Mouse (Mus musculus): Measurements from ENCODE around the gene Suz12. TPM values are rescaled to one million over a fixed set of nuclear protein-coding genes. Genes with fewer than 3 reads are reported as not detected.
"Not testable (repeated sequence)": the region's sequence is repeated elsewhere in the genome, so short reads cannot be mapped to it uniquely, and the experiment has no call there.

The Suz12 gene
- 10 to 100 TPM; 33.9 to 38.1 TPM for total RNA-seq (2021)

- DNase-seq (ENCODE audit: extremely low spot score in 1 of 2, low spot score in 1 of 2): peak; percentile 81 to 87
Observed at GRCm38 (mm10) chr11:79992592-79993355, at the start of gene Suz12. Suz12 (plus strand) TSS chr11:79993106.

DNA sequence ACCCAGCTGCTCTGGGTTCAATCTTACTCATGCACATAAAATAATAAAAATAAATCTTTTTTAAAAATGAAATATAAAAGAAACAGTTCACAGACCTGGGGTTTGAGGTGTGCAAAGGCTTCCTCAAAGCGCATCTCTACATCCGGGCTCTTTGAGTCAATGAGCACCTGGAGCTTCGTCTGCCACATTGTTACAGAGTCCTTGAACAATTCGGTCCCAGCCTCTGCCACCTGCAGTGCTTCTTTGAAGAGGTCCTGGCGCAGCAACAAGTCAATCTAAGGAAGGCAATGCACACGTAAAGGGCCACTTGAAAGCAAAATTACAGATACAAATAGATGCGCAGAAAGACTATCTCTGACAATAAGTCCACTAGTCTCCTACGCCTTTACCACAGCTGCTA, 49.8 kb upstream of the Suz12 start:
- DNase-seq (ENCODE audit: extremely low spot score in 1 of 2, low spot score in 1 of 2): no peak

GRCm38 (mm10) chr11:79943601-79944000, 49.3 kb upstream of the Suz12 start:
- DNase-seq (ENCODE audit: extremely low spot score in 1 of 2, low spot score in 1 of 2): no peak

GRCm38 (mm10) chr11:79947265-79947664, 45.6 kb upstream of the Suz12 start:
- no peak for DNase-seq (ENCODE audit: extremely low spot score in 1 of 2, low spot score in 1 of 2)

DNA sequence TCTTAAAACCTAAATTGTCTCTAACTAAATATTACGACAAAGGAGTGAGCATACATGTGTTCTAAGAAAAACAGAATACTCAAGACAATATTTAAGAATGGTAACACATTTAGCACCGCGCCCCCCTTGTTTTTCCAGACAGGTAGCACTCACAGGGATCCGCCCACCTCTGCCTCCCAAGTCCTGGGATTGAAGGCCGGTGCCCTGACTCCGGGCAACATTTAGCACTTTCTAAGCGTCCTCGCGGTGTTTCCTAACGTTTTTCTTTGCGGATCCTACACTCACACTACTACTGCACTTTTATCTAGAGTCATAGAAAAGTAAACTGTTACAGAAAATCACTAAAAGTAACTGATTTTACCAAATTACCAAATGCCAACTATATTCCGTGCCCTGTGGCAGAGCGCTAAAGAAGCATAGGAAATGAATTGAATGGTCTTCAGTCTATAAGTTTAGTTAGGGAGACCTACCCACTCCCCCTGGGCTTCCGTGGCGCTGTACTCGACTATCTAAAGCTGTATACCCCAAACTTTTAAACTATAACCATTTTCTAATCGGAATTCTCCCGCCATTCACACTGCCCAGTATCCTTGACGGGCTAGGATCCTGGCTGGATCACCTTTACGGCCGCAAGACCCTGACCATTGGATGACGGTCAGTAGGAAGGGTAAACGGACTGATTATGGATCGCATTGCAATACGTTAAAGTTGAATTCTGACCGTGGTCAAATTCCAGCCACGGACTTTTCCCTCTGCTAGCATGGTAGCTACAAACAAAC, 31.4 kb upstream of the Suz12 start:
- DNase-seq (ENCODE audit: extremely low spot score in 1 of 2, low spot score in 1 of 2): no peak

DNA sequence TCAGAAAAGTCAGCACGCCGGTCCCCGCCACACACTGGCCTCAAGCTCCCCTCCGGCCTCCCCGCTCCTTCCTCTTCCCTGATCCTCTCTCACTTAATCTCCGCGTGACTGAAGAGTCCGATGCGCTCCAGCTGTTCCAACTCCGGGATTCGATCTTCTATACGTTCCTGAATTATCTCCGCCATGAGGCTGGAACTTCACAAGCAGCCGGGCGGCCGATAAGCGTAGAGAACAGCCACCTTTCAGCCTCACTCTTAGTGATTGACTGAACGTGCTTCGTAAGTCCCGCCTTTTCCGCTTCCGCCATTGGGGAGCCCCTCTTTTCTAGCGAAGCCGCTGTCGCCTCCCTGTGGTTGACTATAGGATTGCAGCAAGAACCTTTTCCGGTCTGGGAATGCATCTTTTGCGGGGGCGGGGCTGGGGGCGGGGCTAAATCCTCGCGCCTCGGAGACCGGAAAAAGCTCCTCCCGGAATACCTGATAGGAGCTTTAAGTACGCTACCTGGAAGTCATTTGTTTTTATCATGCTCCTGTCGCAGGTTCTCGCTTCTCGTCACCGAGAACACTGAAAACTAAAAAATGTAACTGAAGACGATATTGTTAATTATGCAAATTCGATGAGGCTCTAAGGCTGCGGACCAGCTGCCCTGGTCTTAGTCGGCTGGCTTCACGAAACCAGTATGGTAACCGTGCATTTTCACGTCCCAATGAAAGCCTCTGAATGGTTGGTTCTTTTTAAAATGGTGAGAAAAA, 30.6 kb upstream of the Suz12 start, which contains the start of gene Utp6:
Utp6 (minus strand) TSS at position 266 of the 752 bp plus-strand sequence.
- DNase-seq (ENCODE audit: extremely low spot score in 1 of 2, low spot score in 1 of 2): peak; percentile 97 to 100

GRCm38 (mm10) chr11:79962877-79963183, 30.1 kb upstream of the Suz12 start:
- no peak for DNase-seq (ENCODE audit: extremely low spot score in 1 of 2, low spot score in 1 of 2)

DNA sequence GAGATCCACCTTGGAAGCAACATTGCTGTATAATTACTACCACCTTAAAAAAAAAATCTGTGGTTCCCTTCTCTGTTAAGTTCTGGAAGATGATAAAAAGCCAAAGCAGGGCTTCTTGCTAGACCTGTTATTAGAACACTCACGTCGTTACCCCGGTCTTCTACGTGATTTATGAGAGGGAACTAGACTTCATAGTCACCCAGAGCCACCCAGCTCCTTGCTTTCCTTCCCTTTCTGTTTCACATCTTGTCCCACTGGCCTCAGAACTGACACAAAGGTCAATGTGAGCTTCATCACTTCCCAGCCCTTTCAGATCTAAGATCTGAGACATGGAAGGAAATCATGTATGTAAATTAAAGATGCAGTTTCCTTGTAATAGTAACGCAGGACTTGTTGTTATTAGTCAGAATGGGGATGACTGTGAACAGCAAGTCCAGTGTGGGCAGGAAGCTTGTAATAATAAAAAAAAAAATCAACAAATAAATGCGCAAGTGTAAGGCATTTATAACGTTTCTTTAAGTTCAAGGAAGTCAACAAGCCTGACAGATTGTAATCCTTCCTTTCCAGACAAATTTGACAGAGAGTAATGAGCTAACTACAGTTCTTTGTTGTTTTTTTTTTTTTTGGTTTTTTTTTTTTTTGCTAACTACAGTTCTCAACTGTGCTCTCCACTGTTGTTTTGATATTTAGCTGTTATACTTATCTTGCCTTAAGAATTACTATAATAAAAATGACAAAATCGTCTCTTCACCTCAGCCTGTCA, 29.5 kb upstream of the Suz12 start:
- no peak for DNase-seq (ENCODE audit: extremely low spot score in 1 of 2, low spot score in 1 of 2)

DNA sequence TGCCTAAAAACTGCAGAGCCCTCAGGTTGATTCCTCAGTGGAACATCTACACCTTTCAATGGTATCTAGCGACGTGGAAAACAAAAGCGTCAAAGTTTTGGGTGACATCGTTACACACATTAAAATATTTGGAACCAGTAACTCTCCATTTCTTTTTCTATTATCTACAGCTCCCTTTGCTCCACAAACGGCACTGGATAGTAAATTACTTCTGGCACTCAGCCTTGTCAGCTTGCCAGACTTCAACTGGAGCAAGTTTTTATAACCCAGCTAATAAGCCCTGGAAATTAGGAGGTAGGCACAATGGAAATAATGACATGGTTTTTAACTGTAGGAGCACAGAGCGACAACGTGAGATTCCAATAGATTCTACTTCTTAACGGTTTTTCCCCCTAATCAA, 27.0 kb upstream of the Suz12 start:
- peak in 1 of 2 experiments; percentile 43 for DNase-seq (ENCODE audit: extremely low spot score in 1 of 2, low spot score in 1 of 2)

GRCm38 (mm10) chr11:79967752-79968151, 25.2 kb upstream of the Suz12 start:
- no peak for DNase-seq (ENCODE audit: extremely low spot score in 1 of 2, low spot score in 1 of 2)

DNA sequence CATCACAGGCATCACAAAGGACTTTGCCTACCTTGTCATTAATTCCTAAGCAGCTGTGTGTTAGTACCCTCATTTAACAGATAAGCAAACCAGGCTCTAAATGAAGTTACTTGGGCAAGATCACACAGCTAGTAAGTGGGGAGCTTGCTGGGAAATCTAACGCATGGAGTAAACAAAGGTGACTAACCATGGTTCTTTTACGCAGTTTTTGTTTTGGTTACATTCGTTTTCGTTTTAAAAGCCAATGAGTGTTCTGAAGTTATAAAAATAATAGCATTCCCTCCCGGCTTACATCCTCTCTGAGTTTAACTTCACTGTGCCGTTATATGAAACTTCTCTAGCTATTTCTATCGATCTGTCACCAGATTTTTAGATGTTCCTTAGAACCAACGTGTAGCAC, 19.8 kb upstream of the Suz12 start:
- no peak for DNase-seq (ENCODE audit: extremely low spot score in 1 of 2, low spot score in 1 of 2)

- DNase-seq (ENCODE audit: extremely low spot score in 1 of 2, low spot score in 1 of 2): peak in 1 of 2 experiments; percentile 21
Observed at GRCm38 (mm10) chr11:79973626-79974476, 19.1 kb upstream of the Suz12 start.

DNA sequence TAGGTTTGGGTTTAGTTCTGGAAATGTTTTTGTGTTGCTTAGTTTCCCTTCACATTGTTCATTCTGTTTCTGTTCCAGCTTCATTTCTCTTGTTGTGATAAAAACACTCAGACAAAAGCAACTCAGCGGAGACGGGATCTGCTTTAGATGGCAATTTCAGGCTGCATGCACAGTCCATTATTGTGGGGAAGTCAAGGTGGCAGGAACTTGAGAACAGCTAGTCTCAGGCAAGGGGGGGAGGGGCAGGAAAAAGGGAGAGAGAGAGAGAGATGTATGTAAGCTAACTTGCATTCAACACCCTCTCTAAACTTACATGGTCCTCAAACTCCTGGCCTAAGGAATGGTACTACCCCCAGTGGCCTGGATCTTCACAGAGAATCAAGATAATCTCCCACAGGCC, 17.5 kb upstream of the Suz12 start:
- no peak for DNase-seq (ENCODE audit: extremely low spot score in 1 of 2, low spot score in 1 of 2)

- no peak for DNase-seq (ENCODE audit: extremely low spot score in 1 of 2, low spot score in 1 of 2)
Observed at GRCm38 (mm10) chr11:79976222-79976621, 16.7 kb upstream of the Suz12 start.

DNA sequence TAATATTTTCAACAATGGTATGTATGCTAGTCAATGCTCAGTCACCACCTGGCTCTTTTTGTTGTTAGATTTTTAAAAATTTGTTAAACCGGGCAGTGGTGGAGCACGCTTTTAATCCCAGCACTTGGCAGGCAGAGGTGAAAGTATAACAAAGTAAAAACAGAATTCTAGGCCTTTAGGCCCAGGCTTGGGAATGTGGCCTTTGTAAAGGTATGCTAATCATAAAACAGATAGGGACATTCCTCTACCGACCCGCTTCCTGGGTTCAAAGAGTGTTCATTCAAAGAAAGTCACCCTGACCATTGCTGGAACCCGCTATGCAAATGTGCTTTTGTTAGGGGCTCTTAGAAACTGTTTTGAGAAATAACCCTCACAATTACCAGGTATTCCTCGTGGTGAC, 16.3 kb upstream of the Suz12 start:
- not testable (repeated sequence) for DNase-seq (ENCODE audit: extremely low spot score in 1 of 2, low spot score in 1 of 2)

DNA sequence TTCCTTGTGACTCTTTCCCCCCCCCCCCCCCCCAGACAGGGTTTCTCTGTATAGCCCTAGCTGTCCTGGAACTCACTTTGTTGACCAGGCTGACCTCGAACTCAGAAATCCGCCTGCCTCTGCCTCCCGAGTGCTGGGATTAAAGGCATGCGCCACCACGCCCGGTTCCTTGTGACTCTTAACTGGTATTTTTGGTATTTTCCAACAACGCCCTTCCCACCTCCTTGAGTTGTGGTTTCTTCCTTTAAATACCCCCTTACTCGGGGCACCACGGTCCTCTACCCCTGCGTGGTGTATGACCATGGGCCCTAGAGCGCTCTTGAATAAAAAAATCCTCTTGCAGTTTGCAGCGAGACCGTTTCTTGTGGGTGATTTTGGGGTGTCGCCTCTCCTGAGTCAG, 15.8 kb upstream of the Suz12 start:
- not testable (repeated sequence) for DNase-seq (ENCODE audit: extremely low spot score in 1 of 2, low spot score in 1 of 2)

DNA sequence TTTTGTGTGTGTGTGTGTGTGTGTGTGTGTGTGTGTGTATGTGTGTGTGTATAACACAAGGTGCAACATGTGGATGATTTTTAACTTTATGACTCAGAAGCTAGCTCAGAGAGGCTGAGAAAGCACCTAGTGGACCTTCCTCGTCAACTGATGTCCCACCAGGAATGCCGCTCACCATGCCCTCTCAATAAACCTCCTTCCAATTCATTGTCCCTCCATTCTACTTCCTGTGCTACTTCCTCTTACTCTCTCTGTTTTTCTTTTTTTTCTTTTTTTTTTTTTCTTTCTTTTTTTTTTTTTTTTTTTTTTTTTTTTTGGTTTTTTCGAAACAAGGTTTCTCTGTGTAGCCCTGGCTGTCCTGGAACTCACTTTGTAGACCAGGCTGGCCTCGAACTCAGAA, 15.2 kb upstream of the Suz12 start:
- DNase-seq (ENCODE audit: extremely low spot score in 1 of 2, low spot score in 1 of 2): not testable (repeated sequence)

GRCm38 (mm10) chr11:79986886-79987285, 6.0 kb upstream of the Suz12 start:
- no peak for DNase-seq (ENCODE audit: extremely low spot score in 1 of 2, low spot score in 1 of 2)

DNA sequence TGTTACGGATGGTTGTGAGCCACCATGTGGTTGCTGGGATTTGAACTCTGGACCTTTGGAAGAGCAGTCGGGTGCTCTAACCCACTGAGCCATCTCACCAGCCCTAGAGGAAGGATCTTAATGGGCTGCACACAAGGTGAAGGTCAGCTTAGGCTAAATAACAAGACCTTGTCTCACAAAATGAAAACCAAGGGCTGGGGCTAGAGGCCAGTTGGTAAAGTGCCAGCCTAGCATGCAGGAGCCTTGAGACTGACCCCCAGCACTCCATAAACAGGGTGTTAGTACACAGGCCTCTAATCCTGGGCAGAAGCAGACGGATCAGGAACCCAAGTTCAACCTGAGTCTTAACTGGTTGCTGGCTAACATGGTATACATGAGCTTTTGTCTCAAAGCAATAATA, 5.0 kb upstream of the Suz12 start:
- DNase-seq (ENCODE audit: extremely low spot score in 1 of 2, low spot score in 1 of 2): no peak
